Mouse (Mus musculus) ES-E14 (cell line): ENCODE measurements around the gene Arl15.

Source experiments
- CHD2 ChIP-seq: IDR thresholded peaks from 2 replicates; pipeline ENCODE4 v1.6.1; 2014; ENCODE audit warnings: mild to moderate bottlenecking, low read depth, low read length, inconsistent platforms
- HCFC1 ChIP-seq: IDR thresholded peaks from 2 replicates; pipeline ENCODE4 v1.6.1; 2012; ENCODE audit warnings: low read length, inconsistent platforms, borderline replicate concordance; ENCODE audit not compliant: insufficient read depth
- MAFK ChIP-seq: IDR thresholded peaks from 2 replicates; pipeline ENCODE4 v1.6.1; 2014; ENCODE audit warnings: mild to moderate bottlenecking, low read depth, low read length, inconsistent platforms; ENCODE audit not compliant: insufficient read depth
- ZC3H11A ChIP-seq: IDR thresholded peaks from 2 replicates; pipeline ENCODE4 v1.6.1; 2012; ENCODE audit warnings: low read depth, mild to moderate bottlenecking, inconsistent platforms, low read length, borderline replicate concordance
- ZNF384 ChIP-seq: IDR thresholded peaks from 2 replicates; pipeline ENCODE4 v1.6.1; 2012; ENCODE audit warnings: low read depth, low read length, inconsistent platforms

GRCm38 (mm10) chr13:114123391-114123790 is 329.1 kb downstream of the Arl15 start:
- no peak for TF ChIP-seq HCFC1
- TF ChIP-seq ZC3H11A = no peak
- TF ChIP-seq CHD2 = no peak
- TF ChIP-seq MAFK = no peak
- TF ChIP-seq ZNF384 = no peak
